Mouse (Mus musculus): ENCODE measurements around the gene Rnf144a. TPM values are rescaled to one million over a fixed set of nuclear protein-coding genes. Genes with fewer than 3 reads are reported as not detected.

Gene Rnf144a
- polyA plus RNA-seq (2012), result not detected in 2 replicates

DNA sequence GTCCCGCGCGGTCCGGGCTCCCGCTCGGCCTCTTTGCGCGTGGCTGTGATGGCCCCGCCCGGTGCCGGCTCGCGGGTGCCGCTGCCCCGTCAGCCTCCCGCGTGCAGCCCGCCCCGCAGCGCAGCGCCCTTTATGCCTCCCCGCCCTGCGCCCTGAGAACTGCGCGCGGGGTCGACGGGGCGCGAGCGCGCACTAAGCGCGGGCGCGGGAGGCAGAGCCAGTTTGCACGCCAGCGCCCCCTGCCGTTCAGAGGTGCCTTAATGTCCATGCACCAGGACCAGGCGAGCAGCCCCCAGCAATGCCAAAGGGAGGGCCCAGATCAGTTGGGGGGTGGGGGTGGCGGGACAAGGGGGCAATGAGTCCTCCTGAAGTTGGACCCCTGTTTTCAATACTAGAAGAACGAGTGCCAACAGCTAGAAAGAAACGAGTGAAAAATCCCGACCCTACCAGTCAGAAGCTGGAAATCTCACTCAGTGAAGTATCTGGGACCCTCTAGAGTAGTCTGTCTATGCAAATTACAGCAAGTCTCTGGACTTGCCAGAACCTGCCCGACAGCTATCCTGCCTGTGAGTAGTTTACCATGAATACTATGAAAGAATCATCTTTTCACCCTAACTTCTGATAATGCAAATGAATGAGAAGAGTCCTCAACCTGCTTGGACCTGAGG lies at the start of gene Rnf144a:
Rnf144a (minus strand) TSS at position 151 of the 668 bp plus-strand sequence.
- no peak for TF ChIP-seq GATA1 (IDR thresholded peaks at IDR 0.05; ENCODE audit: low read length)

DNA sequence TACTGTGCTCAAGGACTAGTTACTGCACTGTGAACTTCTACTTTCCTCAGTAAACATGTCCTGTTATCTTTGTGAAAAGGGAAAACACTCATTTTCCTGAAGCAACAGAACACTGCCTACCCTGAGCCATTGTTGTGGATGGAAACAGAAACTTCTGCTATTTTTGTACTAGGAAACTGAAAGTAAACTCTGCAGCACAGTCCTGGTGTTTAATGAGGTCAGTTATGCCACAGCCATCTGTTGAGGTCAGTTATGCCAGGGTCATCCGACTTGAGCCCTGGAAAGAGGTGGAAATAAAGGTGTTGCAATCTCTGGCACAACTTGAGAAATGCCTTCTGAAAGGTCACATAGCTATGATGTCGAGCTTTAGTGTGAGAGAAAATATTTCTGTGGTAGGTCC lies 45.0 kb upstream of the Rnf144a start:
- TF ChIP-seq GATA1 (IDR thresholded peaks at IDR 0.05; ENCODE audit: low read length), result no peak

DNA sequence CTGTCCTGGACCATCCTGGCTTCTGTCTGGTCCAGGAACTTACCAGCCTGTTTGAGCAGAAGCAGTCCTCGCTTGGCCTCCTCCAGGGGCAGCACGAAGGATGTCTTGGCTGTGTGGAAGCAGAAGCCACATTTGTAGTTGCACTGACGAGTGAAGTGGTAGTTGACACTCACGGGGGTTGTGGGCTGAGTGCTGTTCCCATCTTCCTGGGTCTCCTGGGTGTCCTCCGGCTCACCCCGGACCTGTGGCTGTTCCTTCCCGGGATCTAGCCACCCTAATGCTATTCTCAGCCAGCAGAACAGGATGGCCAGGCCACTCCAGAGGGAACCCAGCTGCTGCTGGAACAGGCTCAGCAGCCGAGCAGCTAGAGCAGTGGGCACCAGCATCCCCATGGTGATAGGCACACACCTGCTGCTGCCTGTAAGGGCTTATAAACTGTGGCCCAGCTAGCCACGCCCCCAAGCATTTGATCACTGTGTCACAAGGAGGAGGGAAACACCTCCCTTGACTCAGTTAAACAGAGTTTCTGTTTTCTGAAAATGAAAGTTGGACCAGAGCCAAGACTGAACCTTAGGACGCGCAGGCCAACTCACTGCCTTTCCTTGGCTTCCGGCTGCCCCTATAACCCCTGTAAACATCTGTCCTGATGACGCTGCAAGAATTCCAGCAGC lies 41.1 kb upstream of the Rnf144a start, which contains the start of gene Rsad2:
Rsad2 (minus strand) TSS at position 425 of the 671 bp plus-strand sequence.
- no peak for TF ChIP-seq GATA1 (IDR thresholded peaks at IDR 0.05; ENCODE audit: low read length)

DNA sequence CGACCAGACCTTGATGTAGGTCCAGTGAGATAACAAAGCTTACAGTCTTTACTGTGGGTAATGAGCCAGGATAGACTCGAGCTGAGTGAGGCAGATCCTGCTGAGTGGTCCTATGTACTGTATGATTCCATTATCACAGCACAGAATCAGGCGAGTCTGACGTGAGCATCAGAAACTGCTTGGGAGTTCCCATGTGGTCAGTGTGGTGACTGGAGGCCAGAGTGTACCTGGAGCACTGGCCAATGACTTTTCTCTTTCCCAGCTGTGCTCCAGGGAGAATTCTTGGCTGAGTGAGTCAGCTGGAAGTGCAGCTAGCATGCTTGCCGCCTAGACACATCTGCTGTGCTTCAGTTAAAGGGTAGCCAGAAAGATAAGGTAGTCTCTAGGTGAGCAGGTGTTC lies 39.6 kb upstream of the Rnf144a start:
- TF ChIP-seq GATA1 (IDR thresholded peaks at IDR 0.05; ENCODE audit: low read length), result no peak

DNA sequence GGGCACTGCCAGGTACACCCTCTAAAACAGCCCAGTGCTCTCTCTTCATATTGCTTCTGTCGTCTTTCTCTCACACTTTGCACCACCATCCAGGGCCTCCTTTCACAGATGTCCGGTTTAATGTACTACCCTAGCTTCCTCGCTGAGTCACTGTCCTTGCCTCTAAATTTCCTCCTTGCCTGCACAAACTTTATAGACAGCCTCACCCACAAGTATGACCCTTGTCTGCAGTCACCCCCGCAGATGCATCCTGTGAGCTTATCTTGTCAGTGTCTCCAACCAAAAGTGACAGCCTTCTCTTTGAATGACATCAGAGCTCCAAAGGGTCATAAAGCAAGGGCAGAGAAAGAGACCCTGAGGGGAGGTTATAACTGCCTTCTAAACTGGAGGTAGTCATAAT lies 37.9 kb upstream of the Rnf144a start:
- no peak for TF ChIP-seq GATA1 (IDR thresholded peaks at IDR 0.05; ENCODE audit: low read length)

DNA sequence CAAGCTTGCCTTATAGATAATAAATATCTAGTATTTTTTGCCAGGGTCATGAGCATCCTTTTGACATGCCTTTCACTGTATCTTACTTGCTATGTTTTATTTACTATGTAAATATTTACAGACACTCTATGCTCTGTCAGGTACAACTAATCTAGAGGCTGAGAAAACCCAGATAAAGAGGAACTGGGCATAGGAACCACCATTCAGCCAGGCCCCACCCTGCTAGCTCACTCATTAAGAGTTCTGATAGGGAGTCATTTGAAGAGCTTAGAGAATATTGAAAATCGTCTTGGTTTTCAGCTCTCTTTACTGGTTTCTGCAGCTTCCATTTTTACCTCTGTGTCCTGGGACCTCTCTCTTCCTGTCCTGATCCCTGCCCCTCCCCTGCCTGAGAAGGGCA lies 36.1 kb upstream of the Rnf144a start:
- TF ChIP-seq GATA1 (IDR thresholded peaks at IDR 0.05; ENCODE audit: low read length), result no peak

DNA sequence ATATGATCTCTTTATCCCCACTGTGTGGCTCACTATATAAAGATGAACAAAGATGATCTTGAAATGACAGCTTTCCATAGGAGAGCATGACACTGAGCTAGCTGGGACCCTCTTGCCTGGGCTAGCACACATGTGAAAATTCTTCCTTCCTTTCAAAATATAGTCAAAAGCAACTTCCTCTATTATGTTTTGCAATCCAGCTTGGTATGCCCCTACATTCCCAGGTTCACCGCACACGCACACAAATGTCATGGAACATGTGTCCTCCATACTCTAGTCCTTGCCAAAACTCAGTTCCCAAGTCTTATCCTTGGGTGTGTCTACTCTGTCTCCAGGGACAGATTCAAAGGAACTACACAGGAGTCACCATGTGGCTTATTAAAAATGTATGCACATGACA lies 34.4 kb upstream of the Rnf144a start:
- TF ChIP-seq GATA1 (IDR thresholded peaks at IDR 0.05; ENCODE audit: low read length), result no peak

DNA sequence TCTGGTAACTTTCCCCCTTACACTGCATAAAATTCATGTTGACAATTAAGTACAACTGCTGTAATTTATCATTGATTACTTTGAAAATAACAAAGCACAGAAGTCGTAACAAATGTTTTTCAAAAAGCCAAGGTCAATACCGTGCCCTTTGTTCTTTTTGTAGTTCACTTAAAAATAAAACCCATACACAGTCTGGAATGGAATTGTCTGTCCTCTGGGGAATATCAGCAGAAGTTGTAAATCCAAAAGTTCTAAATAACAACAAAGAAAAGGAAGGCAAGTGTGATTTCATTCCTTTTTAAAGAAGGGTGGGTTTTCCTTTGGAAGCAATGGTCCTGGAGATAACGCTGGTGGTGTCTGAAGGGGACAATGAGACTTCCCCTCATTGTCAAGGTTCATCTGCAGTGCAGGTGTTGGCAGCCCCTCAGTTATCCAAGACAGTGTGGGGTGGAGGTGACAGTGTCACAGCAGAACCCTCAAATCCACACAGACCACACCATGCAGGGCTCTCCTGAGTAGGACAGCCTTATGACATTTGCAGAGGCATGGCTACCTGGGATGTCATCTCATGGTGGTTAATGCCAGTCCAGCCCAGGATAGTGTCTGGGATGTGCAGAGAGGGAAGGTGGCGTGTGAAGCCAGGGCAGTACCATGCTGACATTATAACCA lies 31.5 kb upstream of the Rnf144a start:
- no peak for TF ChIP-seq GATA1 (IDR thresholded peaks at IDR 0.05; ENCODE audit: low read length)

DNA sequence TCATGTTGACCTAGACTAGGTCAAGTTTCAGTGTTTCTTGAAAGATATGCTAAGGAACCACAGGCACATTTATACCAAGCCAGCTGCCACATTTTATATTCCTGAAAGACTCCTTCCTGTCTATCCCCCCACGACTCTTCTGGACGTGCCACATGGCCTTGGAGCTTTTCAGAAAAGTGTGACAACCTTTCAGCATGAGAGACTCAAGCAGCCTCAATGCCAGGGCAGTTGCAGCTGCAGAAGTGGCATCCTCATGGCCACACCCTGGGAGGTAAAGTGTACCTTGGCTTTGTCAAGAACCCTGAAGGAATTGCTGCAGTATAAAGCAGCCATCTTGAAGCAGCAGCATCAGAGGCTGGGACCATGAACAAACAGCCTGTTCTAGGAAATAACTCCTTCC lies 29.5 kb upstream of the Rnf144a start:
- TF ChIP-seq GATA1 (IDR thresholded peaks at IDR 0.05; ENCODE audit: low read length), result no peak

DNA sequence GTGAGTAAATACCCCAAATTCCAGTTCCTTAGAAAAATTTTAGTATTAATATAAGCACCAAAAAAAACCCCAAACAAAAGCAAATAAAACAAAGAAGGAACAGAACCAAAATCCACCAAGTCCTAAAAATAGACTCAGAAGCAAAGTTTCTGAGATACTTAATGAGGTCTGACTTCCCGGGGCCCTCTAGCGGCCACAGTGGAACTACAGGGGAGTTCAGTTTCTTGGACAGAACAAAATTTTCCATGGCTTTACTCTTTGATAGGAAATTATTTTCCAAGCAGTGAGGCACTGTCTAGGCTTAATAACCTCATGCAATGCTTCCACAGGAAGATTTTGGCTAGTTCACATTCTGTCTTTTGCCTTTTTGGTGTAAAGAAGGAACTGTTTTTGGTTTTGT lies 29.0 kb upstream of the Rnf144a start:
- TF ChIP-seq GATA1 (IDR thresholded peaks at IDR 0.05; ENCODE audit: low read length), result no peak

DNA sequence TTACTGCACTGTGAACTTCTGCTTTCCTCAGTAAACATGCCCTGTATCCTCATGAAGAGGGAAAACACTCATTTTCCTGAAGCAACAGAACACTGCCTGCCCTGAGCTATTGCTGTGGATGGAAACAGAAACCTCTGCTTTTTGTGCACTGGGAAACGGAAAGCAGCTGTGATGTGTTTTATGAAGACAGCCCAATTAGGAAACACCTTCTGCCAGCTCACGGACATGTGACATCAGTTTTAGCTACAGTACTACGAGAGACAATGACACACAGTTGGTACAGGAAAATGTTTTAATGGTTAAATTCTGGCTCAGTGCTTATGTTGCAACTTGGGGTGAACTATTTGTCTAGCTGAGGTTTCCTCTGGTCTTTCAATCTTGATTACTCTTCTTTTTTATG lies 24.3 kb upstream of the Rnf144a start:
- TF ChIP-seq GATA1 (IDR thresholded peaks at IDR 0.05; ENCODE audit: low read length), result no peak

DNA sequence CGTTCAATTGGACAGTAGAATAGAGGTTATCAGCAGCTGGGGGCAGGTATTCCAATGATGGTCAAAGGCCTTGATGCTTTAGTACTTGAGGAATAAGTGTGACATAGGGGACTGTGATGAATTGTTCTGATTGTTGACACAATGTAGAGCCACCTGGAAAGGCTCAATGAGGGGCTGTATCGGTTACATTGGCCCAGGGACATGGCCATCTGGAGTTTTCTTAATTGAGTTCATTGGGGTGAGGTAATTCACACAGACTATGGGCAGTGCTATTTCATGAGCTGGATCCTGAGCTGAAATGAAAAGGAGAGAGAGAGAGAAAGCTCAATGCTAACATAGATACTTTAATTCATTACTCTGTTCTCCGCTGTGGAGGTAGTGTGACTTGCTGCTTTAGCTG lies 22.9 kb upstream of the Rnf144a start:
- TF ChIP-seq GATA1 (IDR thresholded peaks at IDR 0.05; ENCODE audit: low read length), result no peak

DNA sequence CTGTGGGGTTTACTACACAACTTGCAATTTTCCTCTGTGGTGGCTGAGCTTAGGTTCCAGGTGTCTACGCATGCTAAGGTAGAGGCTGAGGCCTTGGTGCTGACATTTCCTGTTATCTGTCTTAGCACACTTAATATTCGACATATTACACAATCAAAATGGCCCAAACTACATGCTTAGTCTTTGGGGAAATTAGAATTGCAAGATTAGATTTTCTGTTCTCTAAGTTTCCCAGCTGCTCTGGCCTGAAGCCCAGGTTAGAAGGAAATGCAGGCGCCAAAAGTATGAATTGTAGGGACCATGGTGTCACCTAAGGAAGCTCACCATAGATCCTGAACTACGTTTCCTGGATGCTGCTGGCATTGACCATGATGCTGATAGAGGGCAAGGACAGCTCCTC lies 21.3 kb upstream of the Rnf144a start:
- no peak for TF ChIP-seq GATA1 (IDR thresholded peaks at IDR 0.05; ENCODE audit: low read length)

DNA sequence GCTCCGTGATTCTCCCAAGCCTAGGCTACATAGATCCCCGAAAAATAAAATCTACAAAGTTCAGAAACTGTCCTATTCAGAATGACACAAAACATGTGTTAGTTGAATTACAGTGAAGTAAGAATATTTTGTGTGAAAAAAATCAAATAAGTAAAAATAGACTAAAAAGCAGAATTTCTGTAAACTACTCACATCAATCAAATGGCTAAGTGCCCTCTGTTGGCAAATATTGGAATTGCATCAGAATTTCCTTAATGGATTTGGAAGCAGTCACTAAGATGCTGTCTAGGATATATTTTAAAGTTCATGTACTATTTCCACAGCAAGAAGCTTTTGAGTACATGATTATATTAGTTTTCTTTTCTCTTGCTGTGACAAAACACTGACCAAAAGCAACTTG lies 9.8 kb upstream of the Rnf144a start:
- TF ChIP-seq GATA1 (IDR thresholded peaks at IDR 0.05; ENCODE audit: low read length), result no peak

DNA sequence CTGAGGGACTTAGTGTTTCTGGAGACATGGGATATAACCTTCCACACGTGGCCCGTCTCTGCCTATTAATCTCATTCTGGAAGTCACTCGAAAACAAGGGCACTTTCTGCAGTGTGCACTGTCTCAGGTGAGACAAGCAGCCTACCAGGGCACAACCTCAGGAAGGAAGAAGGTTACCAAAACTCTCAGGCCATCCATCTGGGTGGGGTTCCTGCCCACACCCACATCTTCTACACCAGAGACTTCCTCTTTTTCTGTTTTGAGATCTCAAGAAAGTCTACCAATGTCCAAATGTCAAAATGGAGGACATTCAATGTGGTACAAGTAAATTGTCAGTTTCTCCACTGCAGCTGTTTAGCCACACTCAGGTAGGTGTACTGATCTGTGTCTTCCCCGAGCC lies 3.3 kb upstream of the Rnf144a start:
- TF ChIP-seq GATA1 (IDR thresholded peaks at IDR 0.05; ENCODE audit: low read length), result no peak

DNA sequence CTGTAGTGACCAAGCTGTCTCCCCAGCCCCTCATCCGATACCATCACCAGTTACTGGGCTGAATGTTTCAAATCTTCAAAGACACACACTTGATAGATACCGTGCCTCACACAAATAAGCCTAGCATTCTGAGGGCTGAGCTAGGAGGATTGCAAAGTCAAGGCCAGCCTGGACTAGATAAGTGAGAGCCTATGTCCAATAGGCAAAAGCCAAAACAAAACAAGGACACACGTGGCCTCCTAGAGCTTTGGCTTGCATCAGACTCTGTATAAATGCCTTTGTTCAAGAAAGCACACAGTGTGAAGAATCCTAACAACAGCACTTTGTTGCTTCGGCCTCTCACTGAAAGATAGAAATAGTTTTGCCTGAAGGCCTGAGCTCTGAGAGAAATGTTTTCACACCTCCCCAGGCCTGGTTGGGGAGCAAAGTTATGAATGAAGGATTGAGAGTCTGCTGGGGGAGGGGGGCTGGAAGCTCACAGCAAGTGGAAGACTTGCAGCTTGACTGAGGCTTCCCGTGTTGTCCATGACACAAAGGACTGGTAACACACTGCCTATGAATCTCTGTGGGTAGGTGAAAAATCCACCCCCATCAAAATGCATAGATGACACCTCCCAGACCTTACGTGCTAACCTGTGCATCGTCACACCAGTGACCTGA lies 1.7 kb upstream of the Rnf144a start:
- no peak for TF ChIP-seq GATA1 (IDR thresholded peaks at IDR 0.05; ENCODE audit: low read length)
